ENCODE assay signal across 26 mouse cellular contexts in genomic region chr6:113033185-113033584, GRCm38 (mm10). TPM values are rescaled to one million over a fixed set of nuclear protein-coding genes. Genes with fewer than 3 reads are reported as not detected.
DNase-seq lines count a peak whose midpoint lies in the region; ATAC-seq lines count a peak whose summit lies in the region.
"Had no signal": no experiment of that assay in that cellular context is flagged by ENCODE, and none has a peak within 500 bp of the region (broad histone marks: within the 10 kb centered on the region; RNA-seq: fewer than 3 reads in every experiment).

No protein-coding gene starts in this region.

- DNase-seq in embryonic facial prominence, embryonic 10.5 days (ENCODE audit: low spot score), result no peak
- DNase-seq in heart, embryonic 10.5 days (ENCODE audit: low spot score), result peak; percentile 16
- DNase-seq in heart, postnatal 4 days, result no peak
- peak; percentile 37 for DNase-seq in Muller cell, postnatal 12 days (ENCODE audit: inconsistent ontology term)
- peak; percentile 78 for DNase-seq in gonadal fat pad, adult 2 months (ENCODE audit: low read depth)
- DNase-seq: adrenal gland, adult 2 months; adrenal gland, postnatal 10 days; adrenal gland, postnatal 25 days; B cell, adult 2 months; cerebellum, adult 11 months; cerebellum, adult 18-20 months; cerebellum, adult 8-10 months; cerebellum, adult 9-11 months; cerebellum, postnatal 14 days; cerebellum, postnatal 36 days; embryo, embryonic 11 days; forebrain, postnatal 0 days had no signal

- H3K27me3 ChIP-seq in embryonic facial prominence, embryonic 15.5 days, result no peaks in the 10 kb centered on the region
- peaks cover 5% of the 10 kb centered on the region; the same call in 1 of the 2 replicates for H3K27me3 ChIP-seq in embryonic facial prominence, embryonic 10.5 days (replicated peaks; ENCODE audit: low read depth, poor library complexity, severe bottlenecking)
- no peaks in the 10 kb centered on the region for H3K27me3 ChIP-seq in heart, embryonic 10.5 days (ENCODE audit: insufficient read depth, poor library complexity, severe bottlenecking)
- H3K27me3 ChIP-seq in hindbrain, embryonic 13.5 days, result 0 out of 2 replicates have a peak, but pooled peaks cover 3% of the 10 kb centered on the region
- H3K27me3 ChIP-seq: CH12.LX; embryonic facial prominence, embryonic 12.5 days; forebrain, embryonic 13.5 days; forebrain, embryonic 15.5 days had no signal

- no peaks in the 10 kb centered on the region for H3K9me3 ChIP-seq in embryonic facial prominence, embryonic 15.5 days (replicated peaks)
- no peaks in the 10 kb centered on the region for H3K9me3 ChIP-seq in embryonic facial prominence, embryonic 10.5 days
- H3K9me3 ChIP-seq in heart, embryonic 10.5 days, result no peaks in the 10 kb centered on the region
- no peaks in the 10 kb centered on the region for H3K9me3 ChIP-seq in hindbrain, embryonic 13.5 days
- H3K9me3 ChIP-seq: embryonic facial prominence, embryonic 12.5 days; forebrain, embryonic 13.5 days; forebrain, embryonic 15.5 days; G1E had no signal

- 63% methylated on average over 2 of the region's 2 CpGs for WGBS in embryonic facial prominence, embryonic 15.5 days
- 83% methylated on average over 2 of the region's 2 CpGs for WGBS in embryonic facial prominence, embryonic 10.5 days
- WGBS in heart, embryonic 10.5 days, result 82% methylated on average over 2 of the region's 2 CpGs
- 92% methylated on average over 2 of the region's 2 CpGs for WGBS in hindbrain, embryonic 13.5 days

- peaks cover 16% of the 10 kb centered on the region for H3K4me1 ChIP-seq in embryonic facial prominence, embryonic 15.5 days
- peaks cover 6% of the 10 kb centered on the region for H3K4me1 ChIP-seq in embryonic facial prominence, embryonic 10.5 days
- H3K4me1 ChIP-seq in heart, embryonic 10.5 days, result peaks cover under 1% of the 10 kb centered on the region; the same call in 1 of the 2 replicates
- peaks cover 3% of the 10 kb centered on the region for H3K4me1 ChIP-seq in hindbrain, embryonic 13.5 days (replicated peaks)

- H3K36me3 ChIP-seq in embryonic facial prominence, embryonic 15.5 days, result no peaks in the 10 kb centered on the region
- no peaks in the 10 kb centered on the region for H3K36me3 ChIP-seq in embryonic facial prominence, embryonic 10.5 days (replicated peaks)
- no peaks in the 10 kb centered on the region for H3K36me3 ChIP-seq in heart, embryonic 10.5 days
- no peaks in the 10 kb centered on the region for H3K36me3 ChIP-seq in hindbrain, embryonic 13.5 days
- H3K36me3 ChIP-seq: embryonic facial prominence, embryonic 12.5 days; forebrain, embryonic 15.5 days; G1E had no signal

- no peak for ATAC-seq in embryonic facial prominence, embryonic 15.5 days (ENCODE audit: insufficient number of reproducible peaks, low FRiP score, low TSS enrichment, low read depth)
- ATAC-seq in hindbrain, embryonic 13.5 days (ENCODE audit: low FRiP score), result no peak
- ATAC-seq: CD4-positive, CD25-positive, alpha-beta regulatory T cell, adult 4 months; forebrain, embryonic 13.5 days; forebrain, embryonic 15.5 days; forebrain, postnatal 0 days had no signal

- H3K4me3 ChIP-seq in embryonic facial prominence, embryonic 15.5 days (replicated peaks), result no peak overlapping the region
- H3K4me3 ChIP-seq in embryonic facial prominence, embryonic 10.5 days, result no peak overlapping the region
- H3K4me3 ChIP-seq in heart, embryonic 10.5 days, result no peak overlapping the region
- H3K4me3 ChIP-seq in hindbrain, embryonic 13.5 days, result no peak overlapping the region
- H3K4me3 ChIP-seq: embryonic facial prominence, embryonic 12.5 days; erythroblast, embryonic 14.5 days; forebrain, embryonic 13.5 days; forebrain, embryonic 15.5 days had no signal

- no peak overlapping the region for H3K9ac ChIP-seq in embryonic facial prominence, embryonic 15.5 days
- no peak overlapping the region for H3K9ac ChIP-seq in hindbrain, embryonic 13.5 days
- H3K9ac ChIP-seq: embryonic facial prominence, embryonic 12.5 days; forebrain, embryonic 13.5 days; forebrain, embryonic 15.5 days; forebrain, postnatal 0 days had no signal

- peak overlapping the region; percentile 65; the same call in 1 of the 2 replicates for H3K27ac ChIP-seq in embryonic facial prominence, embryonic 15.5 days (replicated peaks)
- no peak overlapping the region for H3K27ac ChIP-seq in embryonic facial prominence, embryonic 10.5 days (replicated peaks)
- H3K27ac ChIP-seq in heart, embryonic 10.5 days, result no peak overlapping the region
- H3K27ac ChIP-seq in hindbrain, embryonic 13.5 days, result no peak overlapping the region
- H3K27ac ChIP-seq: embryonic facial prominence, embryonic 12.5 days; forebrain, embryonic 13.5 days; forebrain, embryonic 15.5 days had no signal

- no peak overlapping the region for H3K4me2 ChIP-seq in embryonic facial prominence, embryonic 15.5 days (replicated peaks)
- H3K4me2 ChIP-seq in hindbrain, embryonic 13.5 days, result no peak overlapping the region
- H3K4me2 ChIP-seq: embryonic facial prominence, embryonic 12.5 days; forebrain, embryonic 13.5 days; forebrain, embryonic 15.5 days had no signal

RNA-seq across cellular contexts. Expression of gene Thumpd3, which starts 12.8 kb away (rescaled TPM):
- polyA plus RNA-seq in embryonic facial prominence, embryonic 15.5 days (2015; fragmentation: Nextera tagmentation; extraction: Ambion mirVana), result 42.9 and 48.3 TPM in 2 replicates
- polyA plus RNA-seq in embryonic facial prominence, embryonic 10.5 days (2016; fragmentation: Nextera tagmentation; extraction: Ambion mirVana), result 65.8 and 66.2 TPM in 2 replicates
- 51.7 and 54.8 TPM in 2 replicates for polyA plus RNA-seq in heart, embryonic 10.5 days (2016; fragmentation: Nextera tagmentation; extraction: Ambion mirVana)
- 10 to 100 TPM; 21.4 to 24.5 TPM for total RNA-seq in heart, postnatal 4 days (2021)
- polyA plus RNA-seq in gonadal fat pad, adult 2 months (2012; rRNA removed), result 12.0 and 14.5 TPM in 2 replicates
- 56.4 and 58.8 TPM in 2 replicates for polyA plus RNA-seq in hindbrain, embryonic 13.5 days (2015; fragmentation: Nextera tagmentation; extraction: Ambion mirVana)

RNA-seq across cellular contexts. Expression of gene Setd5, which starts 44.0 kb away (rescaled TPM):
- 81.1 and 84.7 TPM in 2 replicates for polyA plus RNA-seq in embryonic facial prominence, embryonic 15.5 days (2015; fragmentation: Nextera tagmentation; extraction: Ambion mirVana)
- 85.8 and 90.1 TPM in 2 replicates for polyA plus RNA-seq in embryonic facial prominence, embryonic 10.5 days (2016; fragmentation: Nextera tagmentation; extraction: Ambion mirVana)
- 69.8 and 82.2 TPM in 2 replicates for polyA plus RNA-seq in heart, embryonic 10.5 days (2016; fragmentation: Nextera tagmentation; extraction: Ambion mirVana)
- total RNA-seq in heart, postnatal 4 days (2021), result 10 to 100 TPM; 90.1 to 91.8 TPM
- polyA plus RNA-seq in gonadal fat pad, adult 2 months (2012; rRNA removed), result 35.3 and 39.0 TPM in 2 replicates
- 51.2 and 54.7 TPM in 2 replicates for polyA plus RNA-seq in hindbrain, embryonic 13.5 days (2015; fragmentation: Nextera tagmentation; extraction: Ambion mirVana)

Comparison
In these comparisons a context has a peak if more than half of its experiments do, and no peak if none do; other contexts are left out.
1. DNase-seq: peak in heart, embryonic 10.5 days (single experiment), Muller cell, postnatal 12 days (single experiment) and gonadal fat pad, adult 2 months (single experiment); none in embryonic facial prominence, embryonic 10.5 days (single experiment) and heart, postnatal 4 days (single experiment).